Mouse (Mus musculus) embryo, embryonic 9.5 days (tissue): ENCODE measurements around the gene Hist1h2ao.
A peak's percentile ranks its signal among the peaks of the same experiment; 100 is the strongest.
"Not testable (repeated sequence)": the region's sequence is repeated elsewhere in the genome, so short reads cannot be mapped to it uniquely, and the experiment has no call there.

ENCODE experiments used
- DNase-seq: peaks from one replicate; pipeline ENCODE4 v3.0.0-alpha.2; 2017; ENCODE audit errors: extremely low spot score

Gene Hist1h2ao

DNA sequence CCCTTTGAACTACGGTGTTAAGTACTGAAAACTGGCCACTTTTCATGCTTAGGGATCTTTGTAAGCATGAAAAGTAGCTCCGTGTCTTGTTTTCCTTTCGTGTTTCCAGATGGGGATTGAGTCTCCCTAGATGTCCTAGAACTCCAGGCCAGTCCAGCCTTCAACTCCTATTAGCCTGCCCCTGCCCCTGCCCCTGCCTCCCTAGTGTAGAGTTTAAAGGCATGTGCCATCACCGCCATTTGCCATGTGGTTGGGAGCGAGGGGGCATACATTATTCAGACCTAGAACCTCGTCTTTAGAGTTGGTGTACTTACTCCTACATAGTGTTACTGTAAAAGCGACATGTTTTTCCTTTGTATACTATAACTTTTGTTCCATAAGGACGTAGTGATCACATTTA lies 809 bp downstream of the Hist1h2ao start:
- DNase-seq: not testable (repeated sequence)

GRCm38 (mm10) chr13:21811539-21811938 lies 1.3 kb downstream of the Hist1h2ao start, which contains the start of gene Hist1h4m:
Gene Hist1h4m, plus strand, starts transcription at chr13:21811746.
- not testable (repeated sequence) for DNase-seq

DNA sequence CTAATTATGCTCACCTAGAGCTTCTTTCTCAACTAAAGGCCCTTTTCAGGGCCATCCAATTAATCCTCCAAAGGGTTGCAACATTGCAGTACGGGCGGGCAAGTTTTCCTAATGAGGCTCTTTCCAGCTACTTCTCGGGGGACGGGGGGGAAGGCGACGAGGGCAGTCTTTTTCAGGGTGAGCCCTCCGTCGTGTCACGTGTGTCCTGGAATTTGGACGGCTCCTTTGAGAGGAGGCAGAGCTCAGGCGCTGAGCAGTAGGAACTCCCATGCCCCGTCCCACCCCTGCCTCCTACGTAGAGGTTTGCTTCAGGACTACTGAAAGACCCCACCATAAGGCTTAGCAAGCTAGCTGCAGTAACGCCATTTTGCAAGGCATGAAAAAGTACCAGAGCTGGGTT lies 1.8 kb downstream of the Hist1h2ao start:
- DNase-seq: not testable (repeated sequence)

DNA sequence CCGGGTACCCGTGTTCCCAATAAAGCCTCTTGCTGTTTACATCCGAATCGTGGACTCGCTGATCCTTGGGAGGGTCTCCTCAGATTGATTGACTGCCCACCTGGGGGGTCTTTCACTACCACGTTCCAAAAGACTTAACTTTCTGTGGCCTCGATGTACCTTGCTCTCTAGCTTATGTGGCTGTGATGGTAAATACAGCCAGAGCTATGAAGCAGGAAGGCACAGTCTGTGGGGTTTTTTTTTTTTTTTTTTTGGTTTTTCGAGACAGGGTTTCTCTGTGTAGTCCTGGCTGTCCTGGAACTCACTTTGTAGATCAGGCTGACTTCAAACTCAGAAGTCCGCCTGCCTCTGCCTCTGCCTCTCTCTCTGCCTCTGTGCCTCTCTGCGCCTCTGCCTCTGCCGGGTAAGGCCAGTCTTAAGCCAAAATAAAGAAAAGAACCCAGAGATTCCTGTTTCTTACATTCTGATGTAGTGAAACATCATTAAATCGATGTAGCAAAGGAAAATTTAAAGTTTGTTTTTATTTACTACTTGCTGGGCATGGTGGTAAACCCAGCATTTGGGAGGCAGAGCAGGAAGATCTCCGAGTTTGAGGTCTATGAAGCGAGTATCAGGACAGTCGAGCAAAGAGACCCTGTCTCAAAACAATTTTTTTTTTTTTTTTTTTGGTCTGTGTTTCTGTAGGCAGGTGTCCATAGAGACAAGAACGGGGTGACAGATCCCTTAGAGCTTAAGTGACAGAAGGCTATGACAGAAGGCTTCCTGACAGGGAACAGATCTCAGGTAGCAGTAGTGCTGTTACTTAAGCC lies 10.0 kb downstream of the Hist1h2ao start:
- DNase-seq: not testable (repeated sequence)

- DNase-seq: no peak
Observed at GRCm38 (mm10) chr13:21828511-21828910, 18.2 kb downstream of the Hist1h2ao start.

- DNase-seq: peak; percentile 22
Observed at GRCm38 (mm10) chr13:21830344-21830743, 20.1 kb downstream of the Hist1h2ao start.

- not testable (repeated sequence) for DNase-seq
Observed at GRCm38 (mm10) chr13:21831418-21832394, 21.4 kb downstream of the Hist1h2ao start, which contains the start of gene Hist1h4n. Gene Hist1h4n, minus strand, starts transcription at chr13:21832196.

DNA sequence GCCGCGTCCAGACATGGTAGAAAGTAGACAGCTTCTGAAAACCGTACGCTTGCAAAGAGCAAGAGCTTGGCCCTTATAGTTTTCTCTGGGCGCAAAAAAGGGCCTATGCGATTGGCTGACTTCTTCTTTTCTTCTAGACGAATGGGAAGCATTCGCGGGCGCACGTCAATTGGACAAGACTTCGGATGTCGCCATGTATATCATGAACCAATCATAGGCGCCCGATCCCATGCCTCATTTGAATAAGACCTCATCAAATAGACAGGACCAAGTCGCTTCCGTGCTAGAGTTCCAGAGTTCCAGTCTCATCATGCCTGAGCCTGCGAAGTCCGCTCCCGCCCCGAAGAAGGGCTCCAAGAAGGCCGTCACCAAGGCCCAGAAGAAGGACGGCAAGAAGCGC lies 23.2 kb downstream of the Hist1h2ao start, which contains the start of the genes Hist1h2ap and Hist1h2br:
Gene Hist1h2ap, minus strand, starts transcription at position 47 of the 400 bp plus-strand sequence.
Gene Hist1h2br, plus strand, starts transcription at position 283 of the 400 bp plus-strand sequence.
- not testable (repeated sequence) for DNase-seq

- DNase-seq: not testable (repeated sequence)
Observed at GRCm38 (mm10) chr13:21840508-21840907, 30.2 kb downstream of the Hist1h2ao start.

DNA sequence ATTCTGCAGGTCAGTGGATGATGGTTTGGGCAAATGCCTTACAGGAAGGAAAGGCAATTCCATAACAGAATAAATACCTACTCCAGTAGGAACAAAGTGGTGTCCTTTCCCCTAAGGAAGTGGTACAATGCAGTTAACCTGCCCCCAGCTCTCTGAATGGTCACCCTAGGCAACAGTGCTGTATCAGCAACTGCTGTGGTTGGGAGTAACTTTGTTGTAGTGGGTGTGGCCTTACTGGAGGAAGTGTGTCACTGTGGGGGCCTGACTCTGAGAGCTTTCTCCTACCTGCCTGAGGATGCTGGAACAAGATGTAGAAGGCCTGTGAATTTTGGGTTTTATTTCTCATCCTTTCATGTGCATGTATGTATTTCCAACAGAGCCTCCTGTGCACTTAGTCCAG lies 36.1 kb downstream of the Hist1h2ao start:
- not testable (repeated sequence) for DNase-seq

DNA sequence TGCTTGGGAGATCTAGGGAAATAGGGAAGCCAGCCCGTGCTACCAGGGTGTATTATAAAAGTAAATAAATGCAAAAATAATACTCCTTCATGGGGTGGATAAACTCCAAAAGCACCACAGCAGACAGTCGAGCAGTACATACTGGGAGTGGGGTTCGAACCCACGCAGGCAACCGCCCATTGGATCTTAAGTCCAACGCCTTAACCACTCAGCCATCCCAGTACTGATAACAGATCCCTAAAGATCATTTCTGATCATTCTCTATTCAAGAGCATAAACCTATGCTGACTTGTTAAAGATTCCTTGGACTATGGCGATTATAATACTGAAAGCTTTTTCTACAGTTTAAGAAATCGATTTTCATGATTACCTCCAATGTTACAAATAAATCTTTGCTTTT lies 37.6 kb downstream of the Hist1h2ao start:
- DNase-seq: peak; percentile 80

GRCm38 (mm10) chr13:21850696-21851095 lies 40.4 kb downstream of the Hist1h2ao start:
- DNase-seq: not testable (repeated sequence)

- no peak for DNase-seq
Observed at GRCm38 (mm10) chr13:21852215-21852945, 42.1 kb downstream of the Hist1h2ao start.

- DNase-seq: peak; percentile 94
Observed at GRCm38 (mm10) chr13:21855146-21855545, 44.9 kb downstream of the Hist1h2ao start.

DNA sequence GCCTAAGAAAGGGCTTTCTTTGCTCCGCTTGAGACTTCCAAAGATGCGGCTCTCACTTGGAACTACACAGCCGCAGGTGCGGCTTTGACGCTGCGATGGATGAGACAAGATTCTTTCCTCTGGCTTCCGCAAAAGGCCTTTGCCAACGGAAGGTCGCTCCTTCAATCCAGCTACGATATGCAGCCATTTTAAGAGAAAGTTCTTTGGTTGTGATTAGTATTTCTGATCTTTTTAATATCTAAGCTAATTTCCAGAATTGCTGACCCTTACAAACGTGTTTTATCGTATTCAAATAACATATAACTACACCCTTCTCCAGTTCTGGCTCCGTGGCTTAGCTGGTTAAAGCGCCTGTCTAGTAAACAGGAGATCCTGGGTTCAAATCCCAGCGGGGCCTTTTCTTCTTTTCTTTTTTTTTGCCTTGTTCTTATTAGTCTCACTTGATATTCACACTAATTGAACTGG lies 45.5 kb downstream of the Hist1h2ao start:
- DNase-seq: peak; percentile 90
